Mouse (Mus musculus) central nervous system, embryonic 11.5 days (tissue): Measurements from ENCODE around the gene Zfp105. TPM values are rescaled to one million over a fixed set of nuclear protein-coding genes. Genes with fewer than 3 reads are reported as not detected.

Source experiments
- polyA plus RNA-seq: library from polyadenylated mRNA; depleted of rRNA; stranded (reverse); fragments of >200 nt; gene quantifications from 2 replicates; pipeline ENCODE4 v1.2.3, GENCODE M21; 2012; rRNA removed

The Zfp105 gene
- polyA plus RNA-seq, result 21.0 and 22.5 TPM in 2 replicates

DNA sequence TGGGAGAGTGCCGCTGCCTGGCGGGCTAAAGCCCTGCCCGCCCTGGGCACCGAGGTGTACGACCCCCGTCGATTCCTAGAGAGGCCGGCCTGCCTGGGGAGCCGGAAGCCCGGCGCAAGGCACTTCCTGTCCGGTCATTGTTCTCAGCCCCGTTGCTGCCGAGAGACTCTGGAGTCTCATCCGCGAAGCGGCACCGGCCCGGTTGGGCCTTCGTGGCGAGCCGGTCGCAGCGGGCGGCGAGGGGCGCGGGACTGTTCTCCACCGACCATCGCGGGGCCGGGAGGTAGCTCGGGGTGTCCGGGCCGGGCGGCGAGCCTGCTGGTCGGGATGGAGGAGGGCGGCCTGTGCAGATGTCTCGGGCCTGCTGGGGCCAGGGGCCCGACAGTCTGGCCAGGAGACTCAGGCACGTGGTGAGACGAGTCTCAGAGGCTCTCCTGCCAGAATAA lies at the start of gene Zfp105:
Gene Zfp105, plus strand, starts transcription at position 137 of the 446 bp plus-strand sequence.

DNA sequence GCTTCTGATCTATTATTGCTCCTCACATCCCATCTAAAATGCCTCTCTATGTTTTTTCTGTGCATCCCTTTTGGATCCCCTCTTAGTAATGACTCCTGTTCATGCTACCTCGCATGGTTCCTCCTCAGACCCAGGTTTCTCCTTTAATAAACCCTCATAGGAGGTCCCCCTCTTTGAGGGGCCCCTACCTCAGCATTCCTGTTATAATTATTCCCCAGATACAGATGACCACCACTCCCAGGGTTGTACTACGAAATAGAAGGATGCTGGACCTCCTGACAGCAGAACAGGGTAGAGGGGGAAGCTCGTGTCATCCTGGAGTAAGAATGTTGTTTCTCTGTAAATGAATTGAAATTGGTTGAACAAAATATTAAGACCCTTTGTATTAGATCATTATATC lies 37.5 kb upstream of the Zfp105 start, which contains the start of gene Zkscan7:
Gene Zkscan7, plus strand, starts transcription at position 301 of the 400 bp plus-strand sequence.

DNA sequence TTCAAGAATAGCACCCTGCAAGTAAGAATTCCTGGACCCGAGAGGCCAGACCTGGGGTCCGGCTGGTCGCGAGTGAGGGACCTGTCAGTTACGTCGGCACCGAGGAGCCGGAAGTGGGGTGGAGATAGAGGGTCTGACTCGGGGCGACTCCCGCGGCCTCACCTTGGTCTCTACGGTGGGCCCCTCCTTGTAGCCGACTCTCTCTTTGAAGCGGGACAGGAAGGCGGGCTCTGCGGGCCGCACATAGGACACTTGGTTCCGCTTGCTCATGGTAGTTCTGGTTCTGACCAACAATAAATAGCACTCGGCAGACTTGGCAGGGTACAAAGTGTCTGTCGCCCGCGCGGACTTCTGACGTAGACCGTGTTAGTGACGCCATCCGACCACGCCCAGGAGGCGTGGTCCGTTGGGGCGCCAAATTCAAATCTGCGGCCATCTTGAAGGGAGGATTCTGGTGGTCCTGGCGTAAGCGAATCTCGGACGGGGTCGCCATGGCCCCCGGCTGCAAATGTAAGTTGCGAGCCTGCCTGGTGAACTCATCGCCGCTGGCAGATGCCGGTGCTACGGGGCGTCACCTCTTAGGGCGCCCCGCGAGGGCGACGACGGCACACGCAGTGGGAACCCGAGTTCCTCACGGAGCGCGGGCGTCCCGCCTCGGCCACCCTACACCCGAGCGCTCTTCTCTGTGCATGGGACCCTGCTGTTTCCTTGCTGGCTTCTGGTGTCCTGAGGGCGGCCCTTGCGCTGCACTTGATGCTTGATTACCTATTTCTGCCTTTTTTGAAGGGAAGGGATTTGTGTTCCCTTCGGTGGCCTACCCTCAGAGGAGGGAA lies 28.0 kb downstream of the Zfp105 start, which contains the start of the genes 1110059G10Rik and Kif15:
Gene 1110059G10Rik, minus strand, starts transcription at position 358 of the 833 bp plus-strand sequence.
Gene Kif15, plus strand, starts transcription at position 404 of the 833 bp plus-strand sequence.

Other genes starting within 250 kb of the Zfp105 start
- 0.01 TPM in 1 of 2 replicates, not detected in the other for gene Topaz1, start 175.7 kb upstream of the Zfp105 start, polyA plus RNA-seq
- gene Tcaim, start 117.5 kb upstream of the Zfp105 start, polyA plus RNA-seq, result 2.9 and 5.4 TPM in 2 replicates
- gene Gm35549, start 79.0 kb upstream of the Zfp105 start, polyA plus RNA-seq, result not detected in 2 replicates
- 103 and 144 TPM in 2 replicates for gene Zfp445, start 57.1 kb upstream of the Zfp105 start, polyA plus RNA-seq
- gene Zkscan7, start 37.4 kb upstream of the Zfp105 start, polyA plus RNA-seq, result 7.9 and 9.0 TPM in 2 replicates
- 7.6 and 19.4 TPM in 2 replicates for gene 1110059G10Rik, start 27.9 kb downstream of the Zfp105 start, polyA plus RNA-seq
- gene Kif15, start 28.0 kb downstream of the Zfp105 start, polyA plus RNA-seq, result 78.3 and 108 TPM in 2 replicates
- 8.0 and 12.5 TPM in 2 replicates for gene Tmem42, start 98.3 kb downstream of the Zfp105 start, polyA plus RNA-seq
- 0.20 and 0.26 TPM in 2 replicates for gene Tgm4, start 111.7 kb downstream of the Zfp105 start, polyA plus RNA-seq
- 42.7 and 65.2 TPM in 2 replicates for gene Zdhhc3, start 190.1 kb downstream of the Zfp105 start, polyA plus RNA-seq
- 113 and 177 TPM in 2 replicates for gene Exosc7, start 190.1 kb downstream of the Zfp105 start, polyA plus RNA-seq
- 0.73 and 1.0 TPM in 2 replicates for gene Clec3b, start 227.9 kb downstream of the Zfp105 start, polyA plus RNA-seq